12 mouse cellular contexts compared by ENCODE assay signal in genomic region chr13:81646348-81646747, GRCm38 (mm10). TPM values are rescaled to one million over a fixed set of nuclear protein-coding genes. Genes with fewer than 3 reads are reported as not detected.
"Had no signal": no experiment of that assay in that cellular context is flagged by ENCODE, and none has a peak within 500 bp of the region (broad histone marks: within the 10 kb centered on the region; RNA-seq: fewer than 3 reads in every experiment).

No protein-coding gene starts in this region.

- H3K9me3 ChIP-seq: limb, embryonic 13.5 days; midbrain, embryonic 15.5 days; stomach, embryonic 15.5 days had no signal

- DNase-seq: kidney, adult 9 months; kidney, postnatal 36 days; lung, adult 18-20 months; lung, postnatal 36 days; right cerebral cortex, postnatal 14 days; thymus, postnatal 4 days had no signal

- H3K36me3 ChIP-seq: limb, embryonic 13.5 days; midbrain, embryonic 15.5 days; stomach, embryonic 15.5 days had no signal

- H3K4me1 ChIP-seq: limb, embryonic 13.5 days had no signal

- H3K27ac ChIP-seq: kidney, postnatal 0 days; limb, embryonic 13.5 days; midbrain, embryonic 15.5 days; stomach, embryonic 15.5 days had no signal

- H3K4me3 ChIP-seq: limb, embryonic 13.5 days; midbrain, embryonic 15.5 days; stomach, embryonic 15.5 days had no signal

- ATAC-seq: midbrain, embryonic 15.5 days had no signal

- H3K27me3 ChIP-seq: limb, embryonic 13.5 days; midbrain, embryonic 15.5 days; stomach, embryonic 15.5 days had no signal

- H3K4me2 ChIP-seq: limb, embryonic 13.5 days; midbrain, embryonic 11.5 days; midbrain, embryonic 15.5 days; stomach, embryonic 15.5 days had no signal

- H3K9ac ChIP-seq: limb, embryonic 13.5 days; midbrain, embryonic 15.5 days; stomach, embryonic 15.5 days had no signal

RNA-seq across cellular contexts. Expression of gene Adgrv1, which starts 13.4 kb away (rescaled TPM):
- total RNA-seq: megakaryocyte, adult 5-6 weeks had no signal
